Mouse (Mus musculus): Measurements from ENCODE around the gene Cd81.

Cd81 gene

DNA sequence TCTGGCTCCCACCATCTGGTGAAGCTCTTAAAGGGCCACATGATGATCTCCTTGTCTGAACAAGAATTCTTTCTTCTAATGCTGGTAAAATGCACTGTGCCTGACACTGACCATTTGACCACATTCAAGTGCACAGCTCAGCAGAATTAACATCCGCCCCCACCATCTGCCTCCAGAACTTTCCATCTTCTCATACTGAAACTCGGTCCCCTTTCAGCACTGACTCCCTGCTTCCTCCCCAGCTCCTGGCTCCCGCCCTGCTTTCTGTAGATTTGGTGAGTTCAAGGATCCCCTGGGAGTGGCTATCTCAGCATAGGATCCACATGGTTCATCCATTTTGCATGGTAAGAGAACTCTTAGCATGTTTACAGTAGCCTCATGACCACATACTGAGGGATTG is 31.8 kb upstream of the Cd81 start:
- DNase-seq (ENCODE audit: low read depth, low spot score): no peak

DNA sequence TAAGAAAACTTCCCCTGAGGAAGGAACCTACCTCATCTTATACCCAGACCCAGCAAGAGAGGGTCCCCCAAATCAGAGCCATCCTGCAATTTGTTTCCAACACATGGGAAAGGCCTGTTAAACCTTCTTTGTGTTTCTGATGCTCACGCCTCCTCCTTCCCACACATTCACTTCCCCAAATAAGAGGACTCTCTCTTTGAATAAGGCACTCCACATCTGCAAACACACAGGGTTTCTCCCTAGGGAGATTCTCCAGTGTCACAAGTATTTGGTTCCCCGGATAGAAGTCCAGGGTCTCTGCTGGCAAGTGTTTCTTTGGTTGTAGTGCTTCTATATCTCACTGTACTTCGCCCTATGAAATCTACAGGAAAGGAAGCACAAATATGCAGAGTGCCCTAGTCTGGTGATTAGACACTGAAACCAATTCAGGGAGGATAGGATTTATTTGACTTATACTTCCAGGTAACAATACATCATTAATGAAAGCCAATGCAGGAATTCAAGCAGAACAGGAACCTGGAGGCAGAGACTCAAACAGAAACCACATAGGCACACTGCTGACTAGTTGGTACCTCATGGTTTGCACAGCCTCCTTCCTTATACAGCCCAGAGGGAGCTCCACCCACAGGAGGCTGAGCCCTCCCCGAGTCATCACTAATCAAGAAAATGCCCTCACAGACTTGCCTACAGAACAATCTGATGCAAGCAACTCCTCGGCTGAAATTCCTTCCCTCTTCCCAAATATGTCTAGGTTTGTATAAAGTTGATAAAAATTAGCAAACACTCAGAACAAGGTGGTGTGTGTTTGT is 31.0 kb upstream of the Cd81 start:
- DNase-seq (ENCODE audit: low read depth, low spot score): peak; percentile 82

GRCm38 (mm10) chr7:143023499-143023898 is 29.0 kb upstream of the Cd81 start:
- no peak for DNase-seq (ENCODE audit: low read depth, low spot score)

DNA sequence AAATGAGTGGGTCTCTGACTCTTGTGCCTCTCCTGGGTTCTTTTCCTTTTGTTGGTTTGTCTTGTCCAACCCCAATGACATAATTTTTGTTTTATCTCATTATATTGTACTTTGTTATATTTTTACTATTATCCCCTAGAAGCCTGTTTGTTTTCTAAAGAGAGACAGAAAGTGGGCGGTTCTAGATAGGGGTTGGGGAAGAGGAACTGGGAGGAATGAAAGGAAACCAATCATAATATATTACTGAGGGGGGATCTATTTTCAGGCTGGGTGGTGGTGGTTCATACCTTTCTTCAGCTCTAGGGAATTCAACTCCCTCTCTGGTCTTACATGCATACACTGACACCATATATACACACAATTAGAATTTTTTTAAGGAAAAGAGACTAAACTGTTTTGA is 28.2 kb upstream of the Cd81 start:
- DNase-seq (ENCODE audit: low read depth, low spot score): no peak

DNA sequence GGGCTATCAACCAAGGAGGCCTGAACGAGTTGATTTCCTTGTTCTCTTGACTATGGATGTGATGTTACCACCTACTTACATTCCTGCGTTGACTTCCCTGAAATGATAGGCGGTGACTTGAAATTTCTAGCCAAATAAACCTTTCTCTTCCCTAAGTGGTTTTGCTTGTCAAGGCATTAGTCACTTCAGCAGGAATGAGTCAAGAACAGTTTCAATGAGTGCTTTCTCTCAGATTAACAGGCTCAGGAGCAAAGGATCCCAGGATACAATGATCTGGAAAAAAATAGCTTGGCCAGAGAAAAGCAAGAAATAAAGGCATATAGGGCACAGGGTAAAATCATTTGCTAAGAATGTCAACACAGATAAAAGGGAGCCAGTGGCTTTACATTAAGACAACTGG is 27.0 kb upstream of the Cd81 start:
- DNase-seq (ENCODE audit: low read depth, low spot score): peak; percentile 58

GRCm38 (mm10) chr7:143027196-143027595 is 25.3 kb upstream of the Cd81 start:
- no peak for DNase-seq (ENCODE audit: low read depth, low spot score)

DNA sequence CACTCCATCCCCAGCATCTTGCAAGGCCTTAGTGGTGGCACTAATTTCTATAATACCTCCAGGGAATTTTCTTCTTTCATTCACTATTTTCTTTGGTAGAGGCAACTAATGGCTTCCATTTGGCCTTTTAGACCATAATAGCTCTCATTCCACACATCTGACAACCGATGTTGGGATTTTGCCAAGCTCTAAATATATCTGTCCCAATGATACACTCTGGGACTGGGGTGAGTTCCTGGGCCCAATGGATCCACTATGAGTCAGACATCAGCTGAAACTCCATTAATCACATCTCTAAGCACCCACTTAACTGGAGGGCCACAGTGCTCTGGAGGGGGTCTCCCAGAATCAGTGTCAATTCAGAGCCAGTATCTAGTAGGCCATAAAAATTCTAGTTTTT is 20.7 kb upstream of the Cd81 start:
- DNase-seq (ENCODE audit: low read depth, low spot score): peak; percentile 85

- DNase-seq (ENCODE audit: low read depth, low spot score): peak; percentile 38
Measured at GRCm38 (mm10) chr7:143033581-143033980, 19.0 kb upstream of the Cd81 start.

DNA sequence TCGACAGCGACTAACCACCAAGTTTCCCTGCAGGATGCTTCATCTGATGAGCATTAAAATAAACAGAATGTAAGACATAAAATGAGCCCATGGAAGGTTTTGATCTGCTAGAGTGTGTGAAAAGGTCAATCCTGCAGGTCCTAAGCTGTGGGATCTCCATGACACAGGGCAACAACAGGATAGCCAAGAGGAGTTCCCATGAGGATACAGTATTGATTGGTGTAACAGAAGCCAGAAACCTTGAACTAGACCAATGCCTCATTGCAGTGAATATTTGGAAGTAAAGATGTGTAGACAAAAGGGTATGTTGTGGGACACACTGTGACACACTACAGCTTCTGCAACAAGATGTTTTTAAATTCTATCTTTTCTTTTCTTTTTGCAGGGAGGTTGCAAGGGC is 18.4 kb upstream of the Cd81 start:
- no peak for DNase-seq (ENCODE audit: low read depth, low spot score)

- peak; percentile 32 for DNase-seq (ENCODE audit: low read depth, low spot score)
Measured at GRCm38 (mm10) chr7:143034519-143035450, 17.8 kb upstream of the Cd81 start.

DNA sequence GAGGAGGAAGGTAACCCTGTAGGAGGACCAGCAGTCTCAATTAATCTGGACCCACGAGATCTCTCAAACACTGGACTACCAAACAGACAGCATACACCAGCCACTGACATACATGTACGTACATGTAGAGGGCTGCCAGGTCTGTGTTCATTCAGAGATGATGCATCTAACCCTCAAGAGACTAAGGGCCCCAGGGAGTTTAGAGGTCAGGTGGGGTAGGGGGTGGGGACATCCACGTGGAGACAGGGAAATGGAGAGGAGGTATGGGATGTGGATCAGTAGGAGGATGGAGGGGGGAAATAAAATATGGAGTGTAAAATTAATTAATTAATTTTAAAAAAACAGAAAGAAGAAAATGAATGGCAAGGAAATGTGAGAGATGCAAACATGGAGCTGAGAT is 15.8 kb upstream of the Cd81 start:
- no peak for DNase-seq (ENCODE audit: low read depth, low spot score)

DNA sequence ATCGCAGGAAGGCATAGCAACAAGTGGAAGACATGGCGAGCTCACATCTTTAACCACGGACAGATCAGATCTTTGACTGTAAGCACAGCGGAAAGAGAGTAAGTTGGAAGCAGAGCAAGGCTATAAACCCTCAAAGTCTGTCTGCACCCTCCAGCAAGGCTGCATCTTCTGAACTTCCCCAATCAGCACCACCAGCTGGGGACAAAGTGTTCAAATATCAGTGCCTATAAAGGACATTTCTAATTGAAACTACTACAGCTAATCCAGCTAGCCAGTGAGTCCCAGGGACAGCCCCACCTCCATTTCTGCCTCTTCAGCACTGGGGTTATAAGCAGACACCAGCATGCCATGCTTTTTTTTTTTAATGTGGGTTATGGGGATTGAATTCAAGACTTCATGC is 15.2 kb upstream of the Cd81 start:
- no peak for DNase-seq (ENCODE audit: low read depth, low spot score)

GRCm38 (mm10) chr7:143038174-143038931 is 14.2 kb upstream of the Cd81 start:
- no peak for DNase-seq (ENCODE audit: low read depth, low spot score)

DNA sequence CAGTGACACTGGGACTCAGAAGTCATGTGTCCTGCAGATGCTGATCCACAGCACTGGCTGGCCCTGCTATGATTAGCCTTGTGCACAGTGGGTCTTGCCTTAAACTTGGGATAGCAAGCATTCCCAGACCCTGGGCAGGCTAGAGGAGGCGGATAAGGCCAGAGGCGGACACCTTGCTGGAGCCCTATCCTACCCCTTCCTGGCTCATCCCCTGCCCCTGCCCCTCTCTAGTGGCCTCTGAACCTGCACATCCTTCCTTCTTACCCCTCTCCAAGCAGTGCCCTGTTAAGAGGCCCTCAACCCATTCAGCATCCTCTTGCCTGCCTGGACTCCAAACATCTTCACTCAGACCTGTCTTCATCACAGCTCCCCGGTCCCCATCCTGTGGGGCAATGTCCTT is 12.0 kb upstream of the Cd81 start:
- no peak for DNase-seq (ENCODE audit: low read depth, low spot score)

DNA sequence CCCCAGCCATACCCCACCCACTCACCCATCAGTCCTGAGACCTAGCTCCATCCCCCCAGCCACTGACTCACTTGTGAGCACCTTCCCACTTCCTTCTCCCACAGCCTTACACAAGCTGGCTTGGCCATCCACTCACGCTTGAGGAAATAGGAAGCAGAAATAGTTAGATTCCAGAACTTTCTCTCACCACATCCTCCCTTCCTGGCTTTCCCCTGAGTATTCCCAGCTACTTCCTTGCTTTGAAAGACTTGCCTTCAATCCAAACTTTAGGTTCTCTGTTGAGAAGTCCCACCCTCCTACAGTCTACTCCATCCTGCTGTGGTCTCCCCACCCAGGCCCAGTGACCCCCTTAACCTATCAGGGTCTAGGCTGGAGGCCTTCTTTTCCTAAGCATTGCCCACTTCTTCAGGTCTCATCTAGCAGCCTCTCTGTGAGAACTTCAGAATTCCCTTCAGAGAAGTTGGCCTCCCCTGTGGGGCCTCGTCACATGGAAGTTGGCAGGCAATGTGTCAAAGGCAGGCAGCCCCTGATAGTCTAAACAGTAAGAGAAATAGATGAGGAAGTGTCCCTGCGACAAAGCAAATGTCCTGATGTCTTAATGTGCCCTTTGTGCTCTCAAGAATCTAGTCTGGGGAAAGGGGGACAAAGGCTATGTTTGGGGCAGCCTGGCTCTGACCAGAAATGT is 11.3 kb upstream of the Cd81 start:
- no peak for DNase-seq (ENCODE audit: low read depth, low spot score)

DNA sequence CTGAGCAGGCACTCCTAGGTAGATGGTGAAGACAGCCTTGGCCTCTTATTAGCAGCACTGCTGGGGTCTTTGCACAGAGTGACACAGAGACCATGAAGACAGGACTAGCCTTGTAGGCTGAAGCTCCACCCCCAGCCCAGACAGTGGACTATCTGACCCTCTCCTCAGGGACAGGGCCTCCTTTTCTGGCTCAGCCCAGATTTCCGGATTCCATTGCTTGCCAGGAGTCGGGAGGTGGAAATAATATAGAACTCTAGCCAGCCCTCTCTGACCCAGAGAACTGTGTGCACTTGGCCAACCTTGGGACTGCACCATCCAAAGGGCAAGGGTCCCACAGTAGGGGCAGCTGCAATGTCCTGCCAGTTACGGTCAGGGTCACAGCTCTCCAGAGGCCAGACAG is 10.4 kb upstream of the Cd81 start:
- DNase-seq (ENCODE audit: low read depth, low spot score): no peak

DNA sequence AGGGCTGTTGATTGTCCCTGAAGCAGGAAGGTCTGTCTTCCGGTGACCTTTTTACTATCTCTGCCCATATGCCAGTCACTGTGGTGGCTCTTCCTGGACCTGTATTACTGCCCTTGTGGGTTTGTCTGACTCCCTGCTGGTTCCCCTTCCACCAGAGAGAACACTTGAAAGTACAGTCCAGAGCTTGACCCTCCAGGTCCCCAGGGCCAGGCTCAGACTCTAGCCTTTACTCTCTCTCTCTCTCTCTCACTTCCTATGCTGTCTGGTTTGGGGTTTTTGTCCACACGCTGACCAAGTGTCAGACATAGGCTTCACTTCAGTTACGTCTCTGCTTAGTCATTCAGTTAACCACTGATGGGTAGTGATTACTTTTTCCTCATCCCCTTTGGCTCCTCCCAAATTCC is 9.6 kb upstream of the Cd81 start:
- DNase-seq (ENCODE audit: low read depth, low spot score): peak; percentile 61

DNA sequence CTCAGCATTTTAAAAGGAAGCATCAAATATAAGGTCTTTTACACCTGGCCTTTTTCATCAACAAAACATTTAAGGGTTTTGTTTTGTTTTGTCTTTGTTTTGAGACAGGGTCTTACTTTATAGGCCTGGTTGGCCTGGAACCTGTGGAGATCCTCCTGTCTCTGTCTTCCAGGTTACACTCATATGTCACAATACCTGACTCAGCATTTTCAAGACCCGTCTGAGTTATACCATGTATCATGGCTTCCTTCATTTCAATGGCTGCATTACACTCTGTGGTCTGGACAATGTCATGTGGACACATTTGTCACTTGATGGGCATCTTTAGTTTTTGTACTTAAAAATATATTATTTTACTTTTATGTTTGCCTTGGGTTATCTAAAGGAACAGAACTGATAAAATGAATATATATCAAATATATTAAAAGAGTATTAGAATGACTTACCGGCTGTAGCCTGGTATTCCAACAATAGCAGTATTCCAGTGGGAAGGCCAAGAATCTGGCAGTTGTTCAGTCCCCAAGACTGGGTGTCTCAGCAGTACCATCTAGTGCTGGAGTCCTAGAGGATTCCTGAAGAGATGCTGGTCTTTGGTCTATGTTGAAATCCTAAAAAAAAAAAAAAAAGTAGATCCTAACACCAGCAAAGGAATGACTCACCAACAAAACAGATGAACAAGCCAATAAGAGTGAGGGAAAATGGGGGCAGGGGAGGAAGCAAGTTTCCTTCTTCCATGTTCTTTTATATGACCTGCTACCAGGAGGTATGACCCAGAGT is 8.3 kb upstream of the Cd81 start:
- DNase-seq (ENCODE audit: low read depth, low spot score): peak; percentile 64

GRCm38 (mm10) chr7:143044826-143045206 is 7.7 kb upstream of the Cd81 start:
- no peak for DNase-seq (ENCODE audit: low read depth, low spot score)

GRCm38 (mm10) chr7:143046358-143046757 is 6.2 kb upstream of the Cd81 start:
- DNase-seq (ENCODE audit: low read depth, low spot score): no peak

GRCm38 (mm10) chr7:143049331-143049730 is 3.2 kb upstream of the Cd81 start:
- DNase-seq (ENCODE audit: low read depth, low spot score): no peak

Data from 3T3-L1 (cell line).